Mouse (Mus musculus) heart, postnatal 0 days (tissue): ENCODE measurements at regions not wholly inside any gene's neighbourhood (a gene's known extent, or its start where the extent isn't known, plus 50 kb on each side); places are given as distances from the start of the nearest gene placed in this dataset.
A peak's percentile ranks its signal among the peaks of the same experiment; 100 is the strongest.

Experiments
- ATAC-seq: fragments of 200-750 bp; cut with Nextera tagmentation; 2 replicates; pipeline ENCODE4 v1.8.0; 2017; ENCODE audit warnings: low read depth, moderate number of reproducible peaks, moderate library complexity; ENCODE audit not compliant: insufficient read depth
- DNase-seq: peaks from one replicate; pipeline ENCODE4 v3.0.0-alpha.2; 2016; ENCODE audit warnings: low spot score
- H3K27ac ChIP-seq: fragments of 300-500 bp; sonication (generic); 2 replicates; pipeline ENCODE4 v1.5.1; 2014; ENCODE audit warnings: low read depth, mild to moderate bottlenecking
- H3K27me3 ChIP-seq: fragments of 300-500 bp; sonication (generic); 2 replicates; pipeline ENCODE4 v1.6.1; 2014; ENCODE audit warnings: low read length, mixed read lengths; ENCODE audit not compliant: control insufficient read depth, insufficient read depth
- H3K36me3 ChIP-seq: fragments of 300-500 bp; sonication (generic); replicated peaks from 2 replicates; pipeline ENCODE4 v1.6.1; 2014; ENCODE audit warnings: low read length, mixed read lengths; ENCODE audit not compliant: control insufficient read depth, insufficient read depth
- H3K4me1 ChIP-seq: fragments of 300-500 bp; sonication (generic); 2 replicates; pipeline ENCODE4 v1.6.1; 2014; ENCODE audit warnings: antibody characterized with exemption; ENCODE audit not compliant: control insufficient read depth, insufficient read depth
- H3K4me2 ChIP-seq: fragments of 300-500 bp; sonication (generic); 2 replicates; pipeline ENCODE4 v1.6.1; 2014; ENCODE audit warnings: low read depth, mild to moderate bottlenecking, low read length, moderate library complexity
- H3K4me3 ChIP-seq: fragments of 300-500 bp; sonication (generic); 2 replicates; pipeline ENCODE4 v1.5.1; 2014; ENCODE audit warnings: low read depth, low read length
- H3K9ac ChIP-seq: fragments of 300-500 bp; sonication (generic); replicated peaks from 2 replicates; pipeline ENCODE4 v1.6.1; 2014; ENCODE audit warnings: low read depth, low read length, mixed read lengths
- H3K9me3 ChIP-seq: fragments of 300-500 bp; sonication (generic); replicated peaks from 2 replicates; pipeline ENCODE4 v1.6.1; 2016; ENCODE audit warnings: low read length; ENCODE audit not compliant: control insufficient read depth
- CTCF ChIP-seq: IDR thresholded peaks from 2 replicates; pipeline ENCODE4 v1.5.1; 2016; ENCODE audit warnings: antibody characterized with exemption, control low read depth, low read depth
- EP300 ChIP-seq: IDR thresholded peaks from 2 replicates; pipeline ENCODE4 v1.6.1; 2016; ENCODE audit warnings: antibody characterized with exemption, low read depth
- WGBS: fragments of 180-500 bp; shearing (Covaris S2); extraction: QIAGEN DNeasy Blood & Tissue Kit; methylation state at CpG from one replicate; pipeline ENCODE4 v1.1.7; 2014; 5-methylcytosine and 5-hydroxymethylcytosine counted together

GRCm38 (mm10) chr6:31161445-31162340 is 202.8 kb upstream of the Klf14 start:
- H3K4me2 ChIP-seq: no peak overlapping the region
- no peak overlapping the region for H3K27ac ChIP-seq
- DNase-seq: no peak
- TF ChIP-seq CTCF: no peak
- no peak for TF ChIP-seq EP300
- H3K36me3 ChIP-seq: no peaks in the 10 kb centered on the region
- no peaks in the 10 kb centered on the region for H3K27me3 ChIP-seq
- H3K4me1 ChIP-seq: peaks cover 18% of the 10 kb centered on the region
- no peak for ATAC-seq
- H3K9ac ChIP-seq: no peak overlapping the region
- 77% methylated on average over 22 of the region's 22 CpGs for WGBS
- no peak overlapping the region for H3K4me3 ChIP-seq
- no peaks in the 10 kb centered on the region for H3K9me3 ChIP-seq

GRCm38 (mm10) chr6:31165011-31165410 is 206.1 kb upstream of the Klf14 start:
- no peaks in the 10 kb centered on the region for H3K9me3 ChIP-seq
- no peak overlapping the region for H3K4me2 ChIP-seq
- DNase-seq (no peak), ATAC-seq (no peak)
- no peaks in the 10 kb centered on the region for H3K36me3 ChIP-seq
- H3K9ac ChIP-seq: no peak overlapping the region
- no peak overlapping the region for H3K27ac ChIP-seq
- H3K27me3 ChIP-seq: no peaks in the 10 kb centered on the region
- WGBS: 90% methylated on average over 6 of the region's 6 CpGs
- H3K4me1 ChIP-seq: peaks cover 2% of the 10 kb centered on the region; the same call in 1 of the 2 replicates
- no peak overlapping the region for H3K4me3 ChIP-seq
- TF ChIP-seq CTCF: no peak
- TF ChIP-seq EP300: no peak

GRCm38 (mm10) chr6:31166347-31166746 is 207.5 kb upstream of the Klf14 start:
- Histone ChIP-seq H3K4me3 (no peak overlapping the region), H3K27me3 (no peaks in the 10 kb centered on the region), H3K27ac (no peak overlapping the region), H3K9ac (no peak overlapping the region), H3K9me3 (no peaks in the 10 kb centered on the region), H3K36me3 (no peaks in the 10 kb centered on the region), H3K4me2 (no peak overlapping the region), H3K4me1 (no peaks in the 10 kb centered on the region)
- no peak for ATAC-seq
- TF ChIP-seq EP300 (no peak), CTCF (no peak)
- 82% methylated on average over 8 of the region's 8 CpGs for WGBS
- DNase-seq: no peak

DNA sequence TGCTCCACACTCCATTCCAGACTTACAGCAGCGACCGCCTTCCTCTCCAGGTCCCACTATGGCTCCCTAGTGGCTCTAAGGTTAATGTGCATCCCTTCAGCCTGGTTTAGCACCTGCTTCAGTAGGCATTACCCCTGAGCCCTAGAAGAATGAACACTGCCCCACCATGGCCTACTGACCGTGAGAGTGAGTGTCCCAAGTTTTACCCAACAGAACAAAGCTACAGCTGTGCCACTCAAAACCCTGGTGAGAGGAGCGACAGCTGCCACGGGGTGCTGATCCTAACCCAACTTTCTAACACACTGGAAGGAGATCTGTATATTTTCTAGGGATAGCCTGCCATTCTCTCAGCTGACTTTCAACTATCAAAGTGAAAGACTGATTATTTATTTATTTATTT is 208.9 kb upstream of the Klf14 start:
- Histone ChIP-seq H3K9me3 (no peaks in the 10 kb centered on the region), H3K4me1 (no peaks in the 10 kb centered on the region), H3K27me3 (no peaks in the 10 kb centered on the region), H3K9ac (no peak overlapping the region), H3K36me3 (no peaks in the 10 kb centered on the region), H3K27ac (no peak overlapping the region), H3K4me3 (no peak overlapping the region), H3K4me2 (no peak overlapping the region)
- DNase-seq (no peak), ATAC-seq (no peak; the same call in 1 of the 2 replicates)
- 82% methylated on average over 5 of the region's 5 CpGs for WGBS
- no peak for TF ChIP-seq EP300
- TF ChIP-seq CTCF: no peak

GRCm38 (mm10) chr6:31168730-31169129 is 209.9 kb upstream of the Klf14 start:
- no peak overlapping the region for H3K9ac ChIP-seq
- H3K9me3 ChIP-seq: no peaks in the 10 kb centered on the region
- ATAC-seq (no peak), DNase-seq (no peak)
- 80% methylated on average over 3 of the region's 3 CpGs for WGBS
- TF ChIP-seq CTCF (no peak), EP300 (no peak)
- H3K4me1 ChIP-seq: no peaks in the 10 kb centered on the region
- H3K27me3 ChIP-seq: no peaks in the 10 kb centered on the region
- H3K4me3 ChIP-seq: no peak overlapping the region
- no peaks in the 10 kb centered on the region for H3K36me3 ChIP-seq
- no peak overlapping the region for H3K4me2 ChIP-seq
- H3K27ac ChIP-seq: no peak overlapping the region

DNA sequence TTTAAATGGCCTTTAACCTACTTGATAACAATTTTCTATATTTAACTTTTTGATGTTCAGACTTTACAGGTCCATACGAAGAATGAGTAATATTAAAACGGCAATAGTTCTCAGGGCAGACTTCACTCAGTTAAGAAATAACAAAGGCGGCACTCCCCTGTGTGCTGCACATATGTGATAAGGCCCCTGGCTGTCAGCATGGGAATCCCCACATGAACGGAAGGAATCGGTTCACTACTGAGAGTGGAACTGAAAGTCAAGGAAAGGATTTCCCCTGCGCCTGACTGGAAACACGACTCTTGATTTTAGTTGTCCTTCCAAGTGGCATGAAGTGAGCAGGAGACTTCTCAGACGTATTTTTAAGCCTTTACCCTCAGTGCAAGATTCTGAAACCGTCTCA is 210.5 kb upstream of the Klf14 start:
- Histone ChIP-seq H3K4me1 (no peaks in the 10 kb centered on the region), H3K27me3 (no peaks in the 10 kb centered on the region), H3K4me2 (no peak overlapping the region), H3K9ac (no peak overlapping the region), H3K36me3 (no peaks in the 10 kb centered on the region), H3K9me3 (no peaks in the 10 kb centered on the region), H3K27ac (peak overlapping the region; percentile 21; the same call in 1 of the 2 replicates), H3K4me3 (no peak overlapping the region)
- TF ChIP-seq EP300 (no peak), CTCF (no peak)
- 54% methylated on average over 9 of the region's 9 CpGs for WGBS
- DNase-seq (no peak), ATAC-seq (no peak)
